Mouse (Mus musculus): ENCODE measurements around the gene Aak1.

DNA sequence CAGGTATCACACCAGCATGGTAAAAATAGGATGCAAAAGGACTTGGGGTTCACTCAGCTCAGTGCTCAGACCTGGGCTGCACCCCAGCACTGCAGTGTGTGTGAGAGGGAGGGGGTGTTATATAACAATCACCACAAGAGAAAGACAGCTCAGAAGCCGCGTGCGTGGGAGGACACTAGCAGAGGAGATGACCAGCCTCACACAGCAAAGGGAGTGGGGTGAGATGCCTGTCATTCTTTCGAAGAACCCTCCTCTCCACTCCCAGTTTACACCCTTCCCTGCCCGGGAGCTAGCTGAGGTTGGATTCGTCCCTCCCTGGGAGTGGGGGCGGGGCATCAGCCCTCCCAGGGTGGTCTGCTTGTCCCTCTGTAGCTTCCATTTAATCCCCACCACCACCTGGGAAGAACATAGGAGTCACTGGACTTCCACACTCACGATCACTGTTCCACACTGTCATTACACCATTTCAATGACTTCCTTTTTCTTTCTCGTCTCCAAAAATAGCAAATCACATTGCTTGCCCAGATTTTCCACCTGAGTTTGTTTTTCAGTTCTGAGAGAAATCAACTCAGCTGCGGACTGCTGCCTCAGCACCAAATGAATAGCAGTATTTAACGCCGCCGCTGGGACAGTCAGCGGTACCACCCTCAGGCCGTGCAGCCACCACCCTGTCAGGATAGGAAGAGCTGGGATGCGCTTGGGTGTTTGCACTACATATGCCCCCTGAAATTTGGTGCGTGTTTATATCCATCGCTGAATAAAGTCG, 26.8 kb upstream of the Aak1 start:
- TF ChIP-seq CTCF (IDR thresholded peaks at IDR 0.05; ENCODE audit: extremely low read depth, insufficient read depth, insufficient read length, insufficient replicate concordance), result no peak
- no peak for TF ChIP-seq POLR2A (IDR thresholded peaks at IDR 0.05; ENCODE audit: low read depth, low read length)
